Mouse (Mus musculus): ENCODE data around the gene Gm21773. TPM values are rescaled to one million over a fixed set of nuclear protein-coding genes. Genes with fewer than 3 reads are reported as not detected.
"Not testable (repeated sequence)": the region's sequence is repeated elsewhere in the genome, so short reads cannot be mapped to it uniquely, and the experiment has no call there.

The Gm21773 gene
- not detected in 2 replicates for total RNA-seq (2017)

GRCm38 (mm10) chrY:25309260-25309659 is at the start of gene Gm21773:
Gm21773 (minus strand) TSS chrY:25309360.
- ATAC-seq (replicated peaks; ENCODE audit: low read depth, poor library complexity, severe bottlenecking), result not testable (repeated sequence)
